Mouse (Mus musculus): ENCODE data around the gene Irgm1.
"Not testable (repeated sequence)": the region's sequence is repeated elsewhere in the genome, so short reads cannot be mapped to it uniquely, and the experiment has no call there.

The Irgm1 gene

GRCm38 (mm10) chr11:48871201-48871772 is at the start of gene Irgm1:
Gene Irgm1 (minus strand): TSS chr11:48871683.
- peak; percentile 55 to 65 for DNase-seq (ENCODE audit: low spot score in 2 of 2)

DNA sequence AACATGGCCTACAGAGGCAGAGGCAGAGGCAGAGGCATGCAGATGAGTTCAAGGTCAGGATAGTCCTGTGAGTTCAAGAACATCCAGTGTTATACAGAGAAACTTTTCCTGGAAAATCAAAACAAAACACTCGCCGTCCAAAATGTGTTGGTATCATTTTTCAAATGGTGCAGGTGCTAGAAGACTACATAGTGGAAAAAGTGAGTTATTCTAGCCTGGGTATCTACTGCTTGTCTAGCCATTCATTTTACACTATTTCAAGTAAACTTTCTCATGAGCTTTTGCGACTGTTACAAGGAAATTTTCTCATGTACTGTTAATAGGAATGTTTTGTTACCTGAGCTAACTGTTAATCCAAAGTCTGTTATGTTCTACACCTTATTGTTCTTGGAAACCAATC is 46.9 kb upstream of the Irgm1 start:
- DNase-seq (ENCODE audit: low spot score in 2 of 2) = no peak

GRCm38 (mm10) chr11:48913611-48914010 is 42.1 kb upstream of the Irgm1 start:
- no peak for DNase-seq (ENCODE audit: low spot score in 2 of 2)

DNA sequence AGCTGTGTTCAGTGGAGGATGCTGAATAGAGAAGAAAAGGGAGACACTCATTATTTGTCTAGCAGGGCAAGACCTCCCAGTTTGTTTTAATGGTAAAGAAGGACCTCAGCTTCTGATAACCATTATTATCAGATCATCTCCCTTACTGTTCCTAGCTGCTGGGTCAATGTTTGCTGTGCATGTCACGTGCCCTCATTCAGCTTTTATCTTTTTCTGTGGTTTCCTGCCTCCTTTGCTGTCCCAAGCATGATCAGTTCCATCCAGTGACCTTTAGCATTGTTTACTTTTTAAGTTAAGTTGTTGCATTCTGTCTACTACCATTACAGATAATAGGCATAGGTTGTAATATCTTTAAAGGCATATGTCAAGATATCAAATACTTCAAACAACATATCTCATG is 37.0 kb upstream of the Irgm1 start:
- DNase-seq (ENCODE audit: low spot score in 2 of 2) = no peak

DNA sequence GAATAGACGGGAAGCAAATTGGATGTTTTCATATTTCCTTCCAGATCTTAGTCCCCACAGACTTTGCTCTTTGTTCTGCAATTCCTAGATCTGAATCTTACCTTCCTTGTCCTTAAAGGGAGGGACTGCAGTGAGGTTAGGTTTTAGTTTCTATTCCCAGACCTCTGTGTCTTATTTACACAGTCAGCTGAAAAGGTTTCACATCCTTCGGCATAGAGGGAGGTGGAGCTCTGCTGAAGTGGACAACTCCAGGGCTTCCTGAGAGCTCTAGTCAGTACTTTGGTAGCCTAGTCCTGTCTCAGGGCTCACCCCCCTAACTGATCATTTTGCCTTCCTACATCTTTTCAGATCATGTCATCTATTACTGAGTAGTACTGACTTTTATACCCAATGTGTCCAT is 30.5 kb upstream of the Irgm1 start, which contains the start of gene Gm5431:
Gm5431 (minus strand) TSS at position 194 of the 400 bp plus-strand sequence.
- peak in 1 of 2 experiments; percentile 1 for DNase-seq (ENCODE audit: low spot score in 2 of 2)

DNA sequence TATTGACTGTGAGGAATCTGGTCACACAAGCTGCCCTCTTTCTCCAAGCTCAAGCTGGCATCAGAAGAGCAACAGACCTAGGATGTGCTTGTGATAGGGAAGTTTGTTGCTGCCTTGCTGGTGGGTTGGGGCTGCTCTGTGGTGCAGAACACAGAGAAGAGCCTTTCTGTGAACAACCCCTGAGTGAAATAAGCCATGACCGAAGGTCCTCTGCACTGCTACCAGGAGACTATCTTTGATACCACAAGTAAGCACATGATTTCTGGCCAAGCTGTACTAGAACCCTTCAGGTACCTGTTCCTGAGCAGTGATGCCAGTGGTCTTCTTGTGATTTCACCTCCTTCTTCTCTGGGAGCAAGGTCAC is 30.1 kb upstream of the Irgm1 start:
- peak in 1 of 2 experiments; percentile 1 for DNase-seq (ENCODE audit: low spot score in 2 of 2)

- DNase-seq (ENCODE audit: low spot score in 2 of 2) = peak in 1 of 2 experiments; percentile 3
Measured at GRCm38 (mm10) chr11:48900654-48901566, 29.4 kb upstream of the Irgm1 start.

DNA sequence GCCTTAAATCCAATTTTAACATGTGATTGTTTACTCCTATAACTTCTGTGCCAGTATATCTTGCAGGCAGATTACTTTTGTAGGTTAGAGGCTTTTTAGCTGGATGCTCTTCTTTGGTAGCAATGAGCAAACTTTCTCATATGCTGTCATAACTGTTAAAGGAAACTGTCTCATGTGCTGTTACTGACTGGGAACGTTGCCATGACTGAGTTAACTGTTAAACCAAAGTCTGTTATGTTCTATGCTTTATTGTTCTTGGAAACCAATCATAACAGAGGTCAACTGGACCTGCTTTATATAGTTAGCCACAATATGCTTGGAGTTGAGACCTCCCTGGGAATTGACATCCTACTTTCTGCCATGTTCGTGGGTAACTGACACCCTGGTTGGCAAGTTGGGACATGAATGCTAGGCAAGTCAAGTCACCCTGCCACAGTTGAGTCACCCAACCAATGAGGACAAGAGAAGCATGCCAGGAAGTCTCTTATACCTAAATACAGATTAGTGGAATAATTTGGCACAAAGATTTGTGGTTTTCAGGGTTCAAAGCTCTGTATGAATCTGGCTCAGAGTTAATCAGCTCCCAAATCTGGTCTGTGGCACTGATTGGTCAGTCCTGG is 27.4 kb upstream of the Irgm1 start:
- DNase-seq (ENCODE audit: low spot score in 2 of 2) = no peak

DNA sequence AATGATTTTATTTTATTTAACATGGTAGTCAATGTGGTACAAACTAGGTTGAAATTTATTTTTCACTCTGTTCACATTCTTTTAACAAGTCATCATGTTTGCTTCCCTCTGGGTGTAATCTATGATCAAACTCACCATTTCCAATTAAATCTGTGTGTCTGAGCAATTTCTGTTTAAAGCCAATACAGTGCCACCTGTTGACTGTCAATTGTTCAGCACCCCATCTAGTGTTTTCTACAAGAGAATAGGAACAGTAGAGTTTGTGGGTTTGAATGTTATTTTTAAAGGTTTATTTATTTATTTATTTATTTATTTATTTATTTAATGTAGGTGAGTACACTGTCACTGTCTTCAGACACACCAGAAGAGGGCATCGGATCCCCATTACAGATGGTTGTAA is 5.2 kb upstream of the Irgm1 start:
- no peak for DNase-seq (ENCODE audit: low spot score in 2 of 2)

- not testable (repeated sequence) for DNase-seq (ENCODE audit: low spot score in 2 of 2)
Measured at GRCm38 (mm10) chr11:48875343-48875837, 3.9 kb upstream of the Irgm1 start.

DNA sequence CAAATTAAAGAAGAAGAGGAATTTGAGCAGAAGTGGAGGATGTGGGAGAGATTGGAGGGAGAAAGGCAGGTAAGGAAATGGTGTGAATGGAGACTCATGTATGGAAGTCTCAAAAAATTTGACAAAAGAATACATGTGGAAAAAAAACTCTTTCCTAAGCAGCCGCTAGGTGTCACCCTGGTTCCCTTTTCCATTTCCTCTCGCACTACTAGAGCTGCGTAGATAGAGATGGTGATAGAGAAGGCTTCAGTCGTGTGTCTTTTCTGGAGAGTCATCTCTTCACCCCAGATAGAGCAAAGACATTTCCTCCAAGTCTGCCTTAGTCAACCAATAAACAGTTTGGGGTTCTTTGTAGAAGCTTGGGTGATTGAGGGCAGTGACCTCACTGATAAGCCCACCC is 3.0 kb upstream of the Irgm1 start:
- peak in 1 of 2 experiments; percentile 55 for DNase-seq (ENCODE audit: low spot score in 2 of 2)

GRCm38 (mm10) chr11:48873591-48874290 is 2.3 kb upstream of the Irgm1 start:
- DNase-seq (ENCODE audit: low spot score in 2 of 2) = no peak

- no peak for DNase-seq (ENCODE audit: low spot score in 2 of 2)
Measured at GRCm38 (mm10) chr11:48872695-48873300, 1.3 kb upstream of the Irgm1 start.

- DNase-seq (ENCODE audit: low spot score in 2 of 2) = peak in 1 of 2 experiments; percentile 19
Measured at GRCm38 (mm10) chr11:48871817-48872541, 496 bp upstream of the Irgm1 start.

- no peak for DNase-seq (ENCODE audit: low spot score in 2 of 2)
Measured at GRCm38 (mm10) chr11:48870781-48871180, 702 bp downstream of the Irgm1 start.

DNA sequence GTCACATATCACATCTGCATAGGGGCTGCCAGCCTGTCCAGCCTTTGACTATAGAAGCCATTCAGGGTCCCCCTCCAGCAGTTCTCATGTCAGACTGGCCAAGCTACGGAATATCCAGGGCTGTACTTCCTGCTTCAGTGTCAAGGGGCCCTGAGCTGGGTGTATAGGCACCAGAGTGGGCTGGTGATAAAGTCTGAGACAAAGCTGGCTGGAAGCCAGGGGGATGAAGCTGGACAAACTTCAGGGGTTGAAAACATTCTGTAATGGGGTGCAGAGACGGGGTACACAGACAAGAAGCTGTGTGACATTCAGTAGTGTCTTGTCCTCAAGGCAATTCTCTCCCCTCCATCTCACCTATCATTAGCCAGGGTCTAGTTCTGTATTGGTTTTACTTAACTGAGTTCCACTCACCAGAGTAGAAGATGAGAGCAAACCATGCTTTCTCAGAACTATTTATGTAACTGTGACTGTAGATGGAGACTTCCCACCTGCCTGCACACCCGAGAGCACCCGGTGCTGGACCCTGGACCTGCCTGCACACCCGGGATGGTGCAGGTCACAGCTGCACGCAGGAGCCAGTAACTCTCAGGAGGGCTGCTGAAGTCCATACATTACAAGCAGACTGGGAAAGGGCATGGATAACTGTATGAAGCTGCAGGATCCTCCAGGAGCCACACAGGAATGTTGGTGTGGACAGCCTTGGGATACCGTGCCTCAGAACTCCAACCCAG is 1.9 kb downstream of the Irgm1 start:
- no peak for DNase-seq (ENCODE audit: low spot score in 2 of 2)

GRCm38 (mm10) chr11:48866481-48866880 is 5.0 kb downstream of the Irgm1 start:
- DNase-seq (ENCODE audit: low spot score in 2 of 2) = no peak

DNA sequence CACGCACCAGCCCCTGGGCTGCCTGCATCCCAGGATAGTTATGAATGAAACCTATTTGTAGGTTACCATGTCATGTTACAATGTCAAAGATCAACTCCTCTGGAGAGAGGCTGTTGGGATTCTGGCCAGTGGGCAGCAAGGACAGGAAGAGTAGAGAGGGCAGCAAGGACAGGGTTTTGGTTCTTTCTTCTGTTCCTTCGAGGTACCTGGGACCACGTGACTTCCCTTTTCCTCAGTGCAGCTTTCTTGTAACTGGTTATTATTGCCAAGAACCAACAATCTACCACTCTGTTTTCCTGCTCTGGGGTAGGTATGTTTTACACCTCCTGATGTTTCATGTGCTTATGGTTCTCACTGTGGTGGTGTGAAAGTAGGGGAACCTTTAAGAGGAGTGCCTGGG is 7.7 kb downstream of the Irgm1 start:
- no peak for DNase-seq (ENCODE audit: low spot score in 2 of 2)

GRCm38 (mm10) chr11:48862784-48863319 is 8.6 kb downstream of the Irgm1 start:
- no peak for DNase-seq (ENCODE audit: low spot score in 2 of 2)

GRCm38 (mm10) chr11:48859014-48859413 is 12.5 kb downstream of the Irgm1 start:
- peak in 1 of 2 experiments; percentile 53 for DNase-seq (ENCODE audit: low spot score in 2 of 2)
